Mouse (Mus musculus) neural tube, embryonic 11.5 days (tissue): ENCODE results near the gene Krit1. TPM values are rescaled to one million over a fixed set of nuclear protein-coding genes. Genes with fewer than 3 reads are reported as not detected.

Experiments
- ATAC-seq: fragments of 200-750 bp; cut with Nextera tagmentation; 2 replicates; pipeline ENCODE4 v1.8.0; 2017; ENCODE audit warnings: moderate number of reproducible peaks, mild to moderate bottlenecking, moderate TSS enrichment, moderate library complexity; ENCODE audit not compliant: insufficient read depth, low FRiP score, low TSS enrichment
- DNase-seq: peaks from one replicate; pipeline ENCODE4 v3.0.0-alpha.2; 2015; ENCODE audit warnings: low spot score
- H3K27ac ChIP-seq: fragments of 300-500 bp; sonication (generic); 2 replicates; pipeline ENCODE4 v1.5.1; 2014; ENCODE audit warnings: low read depth, mild to moderate bottlenecking, low read length
- H3K27me3 ChIP-seq: fragments of 300-500 bp; sonication (generic); 2 replicates; pipeline ENCODE4 v1.6.1; 2014; ENCODE audit warnings: mild to moderate bottlenecking, low read length, mixed read lengths; ENCODE audit not compliant: control insufficient read depth, insufficient read depth
- H3K36me3 ChIP-seq: fragments of 300-500 bp; sonication (generic); 2 replicates; pipeline ENCODE4 v1.6.1; 2014; ENCODE audit warnings: mild to moderate bottlenecking, low read length, moderate library complexity, mixed read lengths; ENCODE audit not compliant: control insufficient read depth, insufficient read depth
- H3K4me1 ChIP-seq: fragments of 300-500 bp; sonication (generic); 2 replicates; pipeline ENCODE4 v1.6.1; 2014; ENCODE audit warnings: low read length, mixed read lengths; ENCODE audit not compliant: control insufficient read depth, insufficient read depth
- H3K4me2 ChIP-seq: fragments of 300-500 bp; sonication (generic); 2 replicates; pipeline ENCODE4 v1.6.1; 2014; ENCODE audit warnings: low read depth, mild to moderate bottlenecking, moderate library complexity
- H3K4me3 ChIP-seq: fragments of 300-500 bp; sonication (generic); 2 replicates; pipeline ENCODE4 v1.5.1; 2014; ENCODE audit warnings: low read depth, low read length
- H3K9ac ChIP-seq: fragments of 300-500 bp; sonication (generic); 2 replicates; pipeline ENCODE4 v1.6.1; 2014; ENCODE audit warnings: mild to moderate bottlenecking, low read length
- H3K9me3 ChIP-seq: fragments of 300-500 bp; sonication (generic); 2 replicates; pipeline ENCODE4 v1.6.1; 2016; ENCODE audit warnings: low read length; ENCODE audit not compliant: control insufficient read depth
- WGBS: fragments of 180-500 bp; shearing (Covaris S2); extraction: QIAGEN DNeasy Blood & Tissue Kit; methylation state at CpG from one replicate; pipeline ENCODE4 v1.1.7; 2014; 5-methylcytosine and 5-hydroxymethylcytosine counted together
- polyA plus RNA-seq: library from polyadenylated mRNA; unstranded; fragments of >200 nt; fragmentation: Nextera tagmentation; extraction: Ambion mirVana; gene quantifications from 2 replicates; pipeline ENCODE4 v1.2.1, GENCODE M21; 2014

The Krit1 gene
- polyA plus RNA-seq: 61.3 and 62.8 TPM in 2 replicates

- Histone ChIP-seq H3K9ac (peak within 1 kb of the TSS; percentile 82), H3K4me2 (peak within 1 kb of the TSS; percentile 89), H3K9me3 (no peaks in the 10 kb centered on the region), H3K27me3 (no peaks in the 10 kb centered on the region), H3K4me3 (peak within 1 kb of the TSS; percentile 89), H3K36me3 (no peaks in the 10 kb centered on the region), H3K27ac (peak within 1 kb of the TSS; percentile 87), H3K4me1 (peaks cover 6% of the 10 kb centered on the region; the same call in 1 of the 2 replicates)
- DNase-seq (peak; percentile 92), ATAC-seq (peak; percentile 95)
- WGBS: under 1% methylated on average over 102 of the region's 109 CpGs
Observed at GRCm38 (mm10) chr5:3802433-3803291, at the start of gene Krit1, which contains the start of gene Ankib1. Gene Krit1 (plus strand): TSS chr5:3803184. Gene Ankib1 (minus strand): TSS chr5:3802925.

DNA sequence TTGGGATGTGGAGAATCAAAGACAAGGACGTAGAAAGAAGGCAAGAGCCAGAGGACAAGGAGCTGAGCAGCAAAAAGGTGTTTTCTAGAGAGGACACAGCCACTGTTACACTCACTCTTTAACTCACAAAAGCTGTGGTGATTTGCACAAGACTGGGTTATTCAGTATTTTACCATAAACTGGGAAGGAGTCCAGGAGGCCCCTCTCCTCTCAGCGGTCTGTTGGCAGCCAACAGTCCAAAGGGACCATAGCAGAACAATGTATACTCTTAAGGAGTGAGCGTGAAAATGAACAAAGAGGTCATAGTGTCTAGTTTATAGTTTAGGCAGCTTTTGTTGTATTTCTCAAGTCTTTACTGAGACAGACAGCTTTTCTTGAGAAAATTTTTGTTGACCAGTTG is 31.5 kb upstream of the Krit1 start:
- ATAC-seq: no peak
- no peak overlapping the region for H3K9ac ChIP-seq
- no peak for DNase-seq
- no peaks in the 10 kb centered on the region for H3K9me3 ChIP-seq
- H3K36me3 ChIP-seq: no peaks in the 10 kb centered on the region
- H3K4me1 ChIP-seq: no peaks in the 10 kb centered on the region
- H3K4me2 ChIP-seq: no peak overlapping the region
- H3K27me3 ChIP-seq: no peaks in the 10 kb centered on the region
- no peak overlapping the region for H3K27ac ChIP-seq
- WGBS: 91% methylated on average over 3 of the region's 3 CpGs
- no peak overlapping the region for H3K4me3 ChIP-seq

- H3K9me3 ChIP-seq: no peaks in the 10 kb centered on the region
Observed at GRCm38 (mm10) chr5:3772017-3772416, 31.0 kb upstream of the Krit1 start.

DNA sequence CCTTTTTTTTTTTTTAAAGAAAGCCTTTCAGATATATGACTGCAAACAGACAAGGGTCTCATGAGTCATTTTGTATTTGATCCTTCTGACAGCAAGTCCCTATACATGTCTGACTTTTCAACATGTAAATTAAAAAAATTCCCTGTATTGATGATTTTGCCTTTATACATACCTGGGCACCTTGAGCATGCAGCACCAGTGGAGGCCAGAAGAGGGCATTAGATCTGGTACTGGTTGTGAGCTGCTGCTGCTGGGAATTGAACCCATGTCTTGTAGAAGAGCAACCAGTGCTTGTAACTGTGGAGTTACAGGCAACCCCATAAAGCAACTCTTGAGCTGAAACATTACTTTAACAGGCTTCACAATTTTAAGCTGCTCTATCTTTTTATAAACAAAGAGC is 20.3 kb upstream of the Krit1 start:
- DNase-seq (no peak), ATAC-seq (no peak)
- no peak overlapping the region for H3K27ac ChIP-seq
- no peak overlapping the region for H3K9ac ChIP-seq
- no peaks in the 10 kb centered on the region for H3K27me3 ChIP-seq
- no peaks in the 10 kb centered on the region for H3K9me3 ChIP-seq
- H3K4me3 ChIP-seq: no peak overlapping the region
- no peaks in the 10 kb centered on the region for H3K4me1 ChIP-seq
- H3K4me2 ChIP-seq: no peak overlapping the region
- no peaks in the 10 kb centered on the region for H3K36me3 ChIP-seq

More at GRCm38 (mm10) chr5:3772017-3772416, 31.0 kb upstream of the Krit1 start:
- no peak overlapping the region for H3K4me2 ChIP-seq
- no peak for ATAC-seq
- WGBS: 78% methylated on average over 3 of the region's 3 CpGs
- H3K27ac ChIP-seq: no peak overlapping the region
- H3K36me3 ChIP-seq: no peaks in the 10 kb centered on the region
- H3K27me3 ChIP-seq: no peaks in the 10 kb centered on the region
- H3K4me1 ChIP-seq: no peaks in the 10 kb centered on the region
- no peak for DNase-seq
- no peak overlapping the region for H3K9ac ChIP-seq
- H3K4me3 ChIP-seq: no peak overlapping the region

- Histone ChIP-seq H3K4me1 (no peaks in the 10 kb centered on the region), H3K4me2 (no peak overlapping the region), H3K4me3 (no peak overlapping the region), H3K9me3 (no peaks in the 10 kb centered on the region), H3K9ac (no peak overlapping the region), H3K27me3 (no peaks in the 10 kb centered on the region), H3K27ac (no peak overlapping the region), H3K36me3 (no peaks in the 10 kb centered on the region)
- DNase-seq (no peak), ATAC-seq (no peak)
- WGBS: 86% methylated on average over 2 of the region's 2 CpGs
Observed at GRCm38 (mm10) chr5:3783947-3784681, 18.9 kb upstream of the Krit1 start.

DNA sequence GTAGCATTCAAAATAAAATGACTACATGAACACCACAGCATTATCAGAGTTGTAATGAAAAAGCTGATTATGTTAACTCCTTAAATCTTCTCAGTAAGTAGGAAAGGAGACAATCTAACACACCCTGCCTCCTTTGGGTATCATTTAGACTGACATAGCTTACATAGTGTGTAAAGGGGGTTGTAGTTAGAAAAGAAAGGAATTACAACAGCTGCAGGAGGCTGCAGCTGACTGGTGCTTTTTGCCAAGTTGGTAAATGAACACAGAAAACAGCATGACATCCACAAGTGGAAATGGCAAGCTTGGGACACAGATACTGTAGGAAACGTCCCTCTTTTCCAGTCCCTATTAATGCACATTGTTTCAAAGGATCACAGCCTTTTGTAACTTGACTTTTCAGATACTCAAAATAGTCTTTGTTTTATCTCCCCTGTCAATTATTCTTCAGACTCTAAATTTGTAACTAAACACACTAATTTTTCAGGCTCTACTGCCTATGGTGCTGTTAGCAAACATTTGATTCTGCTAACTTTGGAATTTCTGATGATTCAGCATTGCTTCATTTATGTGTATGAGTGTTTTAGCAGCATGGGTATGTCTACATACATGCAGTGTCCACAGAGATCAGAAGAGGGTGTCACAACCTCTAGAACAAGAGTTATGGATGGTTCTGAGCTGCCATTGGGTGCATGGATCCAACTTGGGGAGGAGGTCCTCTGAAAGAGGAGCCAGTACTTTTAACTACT is 18.1 kb upstream of the Krit1 start:
- H3K4me2 ChIP-seq: no peak overlapping the region
- H3K9me3 ChIP-seq: no peaks in the 10 kb centered on the region
- no peak overlapping the region for H3K9ac ChIP-seq
- H3K36me3 ChIP-seq: no peaks in the 10 kb centered on the region
- DNase-seq (no peak), ATAC-seq (no peak)
- 64% methylated on average over 1 of the region's 1 CpGs for WGBS
- no peaks in the 10 kb centered on the region for H3K27me3 ChIP-seq
- no peak overlapping the region for H3K27ac ChIP-seq
- H3K4me3 ChIP-seq: no peak overlapping the region
- no peaks in the 10 kb centered on the region for H3K4me1 ChIP-seq

DNA sequence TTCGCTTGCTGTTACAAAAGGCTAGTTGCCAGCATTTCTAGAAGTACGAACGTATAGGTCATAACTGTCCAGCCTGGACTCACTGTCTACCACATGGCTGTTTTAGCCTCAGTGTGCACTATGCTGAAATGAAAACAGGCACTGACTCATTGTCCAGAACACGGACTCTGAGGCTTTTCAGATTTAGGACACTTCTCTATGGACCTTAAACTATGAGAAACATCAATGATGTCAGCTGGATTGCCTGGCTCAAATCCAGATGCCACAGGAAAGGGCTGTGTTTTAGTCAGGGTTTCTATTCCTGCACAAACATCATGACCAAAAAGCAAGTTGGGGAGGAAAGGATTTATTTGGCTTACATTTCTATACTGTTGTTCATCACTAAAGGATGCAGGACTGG is 15.4 kb upstream of the Krit1 start:
- no peak overlapping the region for H3K9ac ChIP-seq
- no peak overlapping the region for H3K4me3 ChIP-seq
- 90% methylated on average over 4 of the region's 4 CpGs for WGBS
- no peaks in the 10 kb centered on the region for H3K36me3 ChIP-seq
- H3K4me2 ChIP-seq: no peak overlapping the region
- no peaks in the 10 kb centered on the region for H3K9me3 ChIP-seq
- H3K27me3 ChIP-seq: no peaks in the 10 kb centered on the region
- H3K27ac ChIP-seq: no peak overlapping the region
- DNase-seq (no peak), ATAC-seq (no peak)
- H3K4me1 ChIP-seq: no peaks in the 10 kb centered on the region

DNA sequence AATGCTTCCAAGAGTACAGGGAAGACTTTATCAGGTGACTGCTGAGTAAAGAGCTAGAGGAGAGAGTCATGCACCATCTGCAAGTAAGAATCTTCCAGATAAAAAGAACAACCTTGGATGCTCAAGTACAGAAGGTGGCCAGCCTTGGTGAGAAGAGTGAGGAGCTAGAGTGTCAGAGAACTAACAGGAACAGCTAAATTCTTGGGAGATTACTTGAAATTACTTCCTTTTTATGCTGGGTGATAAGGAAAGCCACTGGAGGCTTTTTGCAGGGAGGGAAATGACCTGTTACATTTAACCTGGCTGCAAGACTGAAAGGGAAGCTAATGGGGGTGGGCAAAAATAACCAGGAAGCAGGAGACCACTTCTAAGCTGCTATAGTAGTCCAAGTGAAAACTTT is 11.9 kb upstream of the Krit1 start:
- H3K4me1 ChIP-seq: no peaks in the 10 kb centered on the region
- DNase-seq (no peak), ATAC-seq (no peak)
- no peak overlapping the region for H3K4me3 ChIP-seq
- no peaks in the 10 kb centered on the region for H3K36me3 ChIP-seq
- H3K27ac ChIP-seq: no peak overlapping the region
- no peaks in the 10 kb centered on the region for H3K9me3 ChIP-seq
- H3K27me3 ChIP-seq: no peaks in the 10 kb centered on the region
- H3K9ac ChIP-seq: no peak overlapping the region
- no peak overlapping the region for H3K4me2 ChIP-seq
